Mouse (Mus musculus): ENCODE measurements at regions not wholly inside any gene's neighbourhood (a gene's known extent, or its start where the extent isn't known, plus 50 kb on each side); places are given as distances from the start of the nearest gene placed in this dataset.
"Not testable (repeated sequence)": the region's sequence is repeated elsewhere in the genome, so short reads cannot be mapped to it uniquely, and the experiment has no call there.

- ATAC-seq (ENCODE audit: insufficient read depth) = no peak
Measured at GRCm38 (mm10) chr9:80866807-80867206, 401.5 kb upstream of the Impg1 start.

GRCm38 (mm10) chr9:80858998-80859397, 393.7 kb upstream of the Impg1 start:
- H3K4me1 ChIP-seq (ENCODE audit: insufficient read depth) = no peaks in the 10 kb centered on the region
- TF ChIP-seq CTCF (IDR thresholded peaks at IDR 0.05; ENCODE audit: low read depth) = no peak
- H3K36me3 ChIP-seq (ENCODE audit: insufficient read depth) = no peaks in the 10 kb centered on the region
- no peaks in the 10 kb centered on the region for H3K27me3 ChIP-seq (ENCODE audit: insufficient read depth, low read length)
- no peak overlapping the region for H3K27ac ChIP-seq (ENCODE audit: low read depth)
- 52% methylated on average over 2 of the region's 2 CpGs for WGBS
- H3K4me3 ChIP-seq (ENCODE audit: low read depth, low read length) = no peak overlapping the region
- no peaks in the 10 kb centered on the region for H3K9me3 ChIP-seq (ENCODE audit: low read depth, low read length)
- no peak for DNase-seq
- no peak for ATAC-seq (ENCODE audit: insufficient read depth)
- no peak overlapping the region for H3K4me2 ChIP-seq
- no peak overlapping the region for H3K9ac ChIP-seq

More at GRCm38 (mm10) chr9:80866807-80867206, 401.5 kb upstream of the Impg1 start:
- Histone ChIP-seq H3K27me3 (ENCODE audit: insufficient read depth, low read length) (no peaks in the 10 kb centered on the region), H3K4me1 (ENCODE audit: insufficient read depth) (no peaks in the 10 kb centered on the region), H3K4me3 (ENCODE audit: low read depth, low read length) (no peak overlapping the region), H3K27ac (ENCODE audit: low read depth) (no peak overlapping the region), H3K9me3 (ENCODE audit: low read depth, low read length) (no peaks in the 10 kb centered on the region), H3K4me2 (no peak overlapping the region), H3K9ac (no peak overlapping the region), H3K36me3 (ENCODE audit: insufficient read depth) (no peaks in the 10 kb centered on the region)
- DNase-seq = no peak
- WGBS = 74% methylated on average over 4 of the region's 4 CpGs
- TF ChIP-seq CTCF (IDR thresholded peaks at IDR 0.05; ENCODE audit: low read depth) = no peak

- no peak for DNase-seq
- no peak overlapping the region for H3K27ac ChIP-seq (ENCODE audit: low read depth)
- H3K4me1 ChIP-seq (ENCODE audit: insufficient read depth) = no peaks in the 10 kb centered on the region
- TF ChIP-seq CTCF (IDR thresholded peaks at IDR 0.05; ENCODE audit: low read depth) = no peak
- no peaks in the 10 kb centered on the region for H3K27me3 ChIP-seq (ENCODE audit: insufficient read depth, low read length)
- WGBS = 53% methylated on average over 3 of the region's 3 CpGs
- no peak overlapping the region for H3K4me3 ChIP-seq (ENCODE audit: low read depth, low read length)
- no peaks in the 10 kb centered on the region for H3K9me3 ChIP-seq (ENCODE audit: low read depth, low read length)
- no peak overlapping the region for H3K9ac ChIP-seq
- no peaks in the 10 kb centered on the region for H3K36me3 ChIP-seq (ENCODE audit: insufficient read depth)
- no peak overlapping the region for H3K4me2 ChIP-seq
- ATAC-seq (ENCODE audit: insufficient read depth) = no peak
Measured at GRCm38 (mm10) chr9:80848190-80848589, 382.9 kb upstream of the Impg1 start.

- ATAC-seq (ENCODE audit: insufficient read depth) (no peak), DNase-seq (no peak)
- TF ChIP-seq CTCF (IDR thresholded peaks at IDR 0.05; ENCODE audit: low read depth) = no peak
- Histone ChIP-seq H3K36me3 (ENCODE audit: insufficient read depth) (no peaks in the 10 kb centered on the region), H3K9ac (no peak overlapping the region), H3K9me3 (ENCODE audit: low read depth, low read length) (no peaks in the 10 kb centered on the region), H3K27me3 (ENCODE audit: insufficient read depth, low read length) (no peaks in the 10 kb centered on the region), H3K4me3 (ENCODE audit: low read depth, low read length) (no peak overlapping the region), H3K27ac (ENCODE audit: low read depth) (no peak overlapping the region), H3K4me2 (no peak overlapping the region), H3K4me1 (ENCODE audit: insufficient read depth) (no peaks in the 10 kb centered on the region)
- WGBS = 75% methylated on average over 2 of the region's 2 CpGs
Measured at GRCm38 (mm10) chr9:80832808-80833207, 367.5 kb upstream of the Impg1 start.

GRCm38 (mm10) chr9:80825346-80825745, 360.1 kb upstream of the Impg1 start:
- Histone ChIP-seq H3K27me3 (ENCODE audit: insufficient read depth, low read length) (no peaks in the 10 kb centered on the region), H3K4me2 (no peak overlapping the region), H3K9me3 (ENCODE audit: low read depth, low read length) (no peaks in the 10 kb centered on the region), H3K36me3 (ENCODE audit: insufficient read depth) (no peaks in the 10 kb centered on the region), H3K4me1 (ENCODE audit: insufficient read depth) (no peaks in the 10 kb centered on the region), H3K4me3 (ENCODE audit: low read depth, low read length) (no peak overlapping the region), H3K9ac (no peak overlapping the region), H3K27ac (ENCODE audit: low read depth) (no peak overlapping the region)
- ATAC-seq (ENCODE audit: insufficient read depth) (no peak), DNase-seq (no peak)
- 48% methylated on average over 1 of the region's 1 CpGs for WGBS
- TF ChIP-seq CTCF (IDR thresholded peaks at IDR 0.05; ENCODE audit: low read depth) = no peak

- TF ChIP-seq CTCF (IDR thresholded peaks at IDR 0.05; ENCODE audit: low read depth) = no peak
- Histone ChIP-seq H3K27ac (ENCODE audit: low read depth) (no peak overlapping the region), H3K4me2 (no peak overlapping the region), H3K4me3 (ENCODE audit: low read depth, low read length) (no peak overlapping the region), H3K27me3 (ENCODE audit: insufficient read depth, low read length) (no peaks in the 10 kb centered on the region), H3K9ac (no peak overlapping the region), H3K36me3 (ENCODE audit: insufficient read depth) (no peaks in the 10 kb centered on the region), H3K4me1 (ENCODE audit: insufficient read depth) (no peaks in the 10 kb centered on the region), H3K9me3 (ENCODE audit: low read depth, low read length) (no peaks in the 10 kb centered on the region)
- no peak for DNase-seq
- no peak for ATAC-seq (ENCODE audit: insufficient read depth)
- WGBS = 70% methylated on average over 3 of the region's 3 CpGs
Measured at GRCm38 (mm10) chr9:80820066-80820465, 354.8 kb upstream of the Impg1 start.

- Histone ChIP-seq H3K4me1 (ENCODE audit: insufficient read depth) (no peaks in the 10 kb centered on the region), H3K27ac (ENCODE audit: low read depth) (no peak overlapping the region), H3K4me3 (ENCODE audit: low read depth, low read length) (no peak overlapping the region), H3K4me2 (no peak overlapping the region), H3K9me3 (ENCODE audit: low read depth, low read length) (no peaks in the 10 kb centered on the region), H3K9ac (no peak overlapping the region), H3K36me3 (ENCODE audit: insufficient read depth) (no peaks in the 10 kb centered on the region), H3K27me3 (ENCODE audit: insufficient read depth, low read length) (no peaks in the 10 kb centered on the region)
- ATAC-seq (ENCODE audit: insufficient read depth) (no peak), DNase-seq (no peak)
- 91% methylated on average over 1 of the region's 1 CpGs for WGBS
- no peak for TF ChIP-seq CTCF (IDR thresholded peaks at IDR 0.05; ENCODE audit: low read depth)
Measured at GRCm38 (mm10) chr9:80819070-80819469, 353.8 kb upstream of the Impg1 start.

- H3K4me1 ChIP-seq (ENCODE audit: insufficient read depth); H3K27me3 ChIP-seq (ENCODE audit: insufficient read depth, low read length); H3K9ac ChIP-seq; H3K4me3 ChIP-seq (ENCODE audit: low read depth, low read length); H3K27ac ChIP-seq (ENCODE audit: low read depth); ATAC-seq (ENCODE audit: insufficient read depth); H3K4me2 ChIP-seq; H3K36me3 ChIP-seq (ENCODE audit: insufficient read depth); H3K9me3 ChIP-seq (ENCODE audit: low read depth, low read length): not testable (repeated sequence)
- 44% methylated on average over 6 of the region's 6 CpGs for WGBS
- peak; percentile 3 for DNase-seq
Measured at GRCm38 (mm10) chr9:80813921-80814320, 348.6 kb upstream of the Impg1 start.

Data from lung, embryonic 14.5 days (tissue).